Mouse (Mus musculus): ENCODE data around the gene Cdyl. TPM values are rescaled to one million over a fixed set of nuclear protein-coding genes. Genes with fewer than 3 reads are reported as not detected.

The Cdyl gene
- total and polyA plus RNA-seq, 2 experiments from 2014 or later = 2.8 to 8.1 TPM

DNA sequence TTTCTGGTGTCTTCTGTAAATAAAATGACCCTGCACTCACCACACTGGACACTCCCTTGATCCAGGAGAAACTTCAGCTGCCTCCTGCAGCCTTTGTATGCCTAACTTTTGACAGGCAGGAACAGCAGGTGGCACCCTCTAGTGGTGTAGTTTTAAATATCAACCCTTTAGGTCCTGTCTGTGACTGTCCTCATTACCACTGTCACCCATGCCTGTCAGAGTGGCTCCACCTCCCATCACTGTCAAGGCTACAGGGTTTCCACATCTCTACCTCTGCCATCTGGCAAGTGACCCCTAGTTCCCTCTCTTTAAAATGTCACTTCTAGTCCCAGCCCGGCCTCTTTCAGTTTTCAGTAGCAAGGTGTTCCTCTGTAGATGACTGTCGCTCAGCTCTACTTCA, 123.3 kb downstream of the Cdyl start:
- 0 out of 2 replicates have a peak, but pooled peaks have one; percentile 34 for ATAC-seq (ENCODE audit: low FRiP score)
- H3K9ac ChIP-seq (replicated peaks; ENCODE audit: low read length, poor library complexity, severe bottlenecking) = no peak overlapping the region
- H3K4me2 ChIP-seq (ENCODE audit: low read depth, low read length, poor library complexity, severe bottlenecking) = no peak overlapping the region
- TF ChIP-seq CTCF (IDR thresholded peaks at IDR 0.05) = peak; percentile 68
- 96% methylated on average over 2 of the region's 2 CpGs for WGBS
- no peaks in the 10 kb centered on the region for H3K9me3 ChIP-seq (ENCODE audit: low read length)
- H3K4me1 ChIP-seq (ENCODE audit: insufficient read depth, low read length) = no peaks in the 10 kb centered on the region
- H3K27me3 ChIP-seq (ENCODE audit: insufficient read depth, low read length) = no peaks in the 10 kb centered on the region
- no peak overlapping the region for H3K27ac ChIP-seq (ENCODE audit: low read depth, low read length)
- H3K36me3 ChIP-seq (ENCODE audit: insufficient read depth, low read length) = no peaks in the 10 kb centered on the region
- peak; percentile 63 for DNase-seq (ENCODE audit: low spot score)
- H3K4me3 ChIP-seq (ENCODE audit: low read depth, low read length) = no peak overlapping the region

- H3K4me2 ChIP-seq (ENCODE audit: low read depth, low read length, poor library complexity, severe bottlenecking) = no peak overlapping the region
- ATAC-seq (ENCODE audit: low FRiP score) (no peak), DNase-seq (ENCODE audit: low spot score) (no peak)
- no peaks in the 10 kb centered on the region for H3K9me3 ChIP-seq (ENCODE audit: low read length)
- H3K4me3 ChIP-seq (ENCODE audit: low read depth, low read length) = no peak overlapping the region
- H3K27ac ChIP-seq (ENCODE audit: low read depth, low read length) = no peak overlapping the region
- no peak for TF ChIP-seq CTCF (IDR thresholded peaks at IDR 0.05)
- H3K4me1 ChIP-seq (ENCODE audit: insufficient read depth, low read length) = no peaks in the 10 kb centered on the region
- H3K27me3 ChIP-seq (ENCODE audit: insufficient read depth, low read length) = no peaks in the 10 kb centered on the region
- 87% methylated on average over 6 of the region's 6 CpGs for WGBS
- H3K36me3 ChIP-seq (ENCODE audit: insufficient read depth, low read length) = no peaks in the 10 kb centered on the region
- no peak overlapping the region for H3K9ac ChIP-seq (replicated peaks; ENCODE audit: low read length, poor library complexity, severe bottlenecking)
Measured at GRCm38 (mm10) chr13:35783576-35783975, 123.9 kb downstream of the Cdyl start.

DNA sequence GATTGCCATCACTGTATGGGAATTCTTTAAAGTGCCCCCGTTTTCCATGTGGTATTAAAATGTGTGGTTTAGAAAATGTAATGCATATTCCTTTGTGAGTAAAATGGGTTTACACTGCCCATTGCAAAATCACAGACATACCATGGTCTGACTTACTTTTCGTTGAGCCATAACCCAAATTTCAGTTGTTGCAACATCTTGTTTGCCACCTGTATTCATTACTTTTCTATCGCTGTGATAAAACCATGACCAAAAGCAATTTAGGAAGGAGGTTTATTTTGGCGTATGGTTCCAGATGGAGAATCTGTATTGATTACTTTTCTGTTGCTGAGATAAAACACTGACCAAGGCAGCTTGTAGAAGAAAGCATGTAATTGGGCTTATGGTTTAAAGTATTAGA, 124.6 kb downstream of the Cdyl start:
- no peaks in the 10 kb centered on the region for H3K36me3 ChIP-seq (ENCODE audit: insufficient read depth, low read length)
- H3K9ac ChIP-seq (replicated peaks; ENCODE audit: low read length, poor library complexity, severe bottlenecking) = no peak overlapping the region
- H3K4me3 ChIP-seq (ENCODE audit: low read depth, low read length) = no peak overlapping the region
- no peak for DNase-seq (ENCODE audit: low spot score)
- no peaks in the 10 kb centered on the region for H3K27me3 ChIP-seq (ENCODE audit: insufficient read depth, low read length)
- no peak overlapping the region for H3K27ac ChIP-seq (ENCODE audit: low read depth, low read length)
- TF ChIP-seq CTCF (IDR thresholded peaks at IDR 0.05) = no peak
- ATAC-seq (ENCODE audit: low FRiP score) = no peak
- H3K4me2 ChIP-seq (ENCODE audit: low read depth, low read length, poor library complexity, severe bottlenecking) = no peak overlapping the region
- WGBS = 83% methylated on average over 4 of the region's 4 CpGs
- no peaks in the 10 kb centered on the region for H3K4me1 ChIP-seq (ENCODE audit: insufficient read depth, low read length)
- H3K9me3 ChIP-seq (ENCODE audit: low read length) = no peaks in the 10 kb centered on the region

- DNase-seq (ENCODE audit: low spot score) = no peak
- Histone ChIP-seq H3K27me3 (ENCODE audit: insufficient read depth, low read length) (no peaks in the 10 kb centered on the region), H3K4me3 (ENCODE audit: low read depth, low read length) (no peak overlapping the region), H3K4me2 (ENCODE audit: low read depth, low read length, poor library complexity, severe bottlenecking) (no peak overlapping the region), H3K9ac (replicated peaks; ENCODE audit: low read length, poor library complexity, severe bottlenecking) (no peak overlapping the region), H3K27ac (ENCODE audit: low read depth, low read length) (no peak overlapping the region), H3K36me3 (ENCODE audit: insufficient read depth, low read length) (no peaks in the 10 kb centered on the region), H3K4me1 (ENCODE audit: insufficient read depth, low read length) (no peaks in the 10 kb centered on the region), H3K9me3 (ENCODE audit: low read length) (no peaks in the 10 kb centered on the region)
- no peak for ATAC-seq (ENCODE audit: low FRiP score)
- TF ChIP-seq CTCF (IDR thresholded peaks at IDR 0.05) = no peak
- WGBS = 65% methylated on average over 5 of the region's 5 CpGs
Measured at GRCm38 (mm10) chr13:35785330-35785939, 125.8 kb downstream of the Cdyl start.

DNA sequence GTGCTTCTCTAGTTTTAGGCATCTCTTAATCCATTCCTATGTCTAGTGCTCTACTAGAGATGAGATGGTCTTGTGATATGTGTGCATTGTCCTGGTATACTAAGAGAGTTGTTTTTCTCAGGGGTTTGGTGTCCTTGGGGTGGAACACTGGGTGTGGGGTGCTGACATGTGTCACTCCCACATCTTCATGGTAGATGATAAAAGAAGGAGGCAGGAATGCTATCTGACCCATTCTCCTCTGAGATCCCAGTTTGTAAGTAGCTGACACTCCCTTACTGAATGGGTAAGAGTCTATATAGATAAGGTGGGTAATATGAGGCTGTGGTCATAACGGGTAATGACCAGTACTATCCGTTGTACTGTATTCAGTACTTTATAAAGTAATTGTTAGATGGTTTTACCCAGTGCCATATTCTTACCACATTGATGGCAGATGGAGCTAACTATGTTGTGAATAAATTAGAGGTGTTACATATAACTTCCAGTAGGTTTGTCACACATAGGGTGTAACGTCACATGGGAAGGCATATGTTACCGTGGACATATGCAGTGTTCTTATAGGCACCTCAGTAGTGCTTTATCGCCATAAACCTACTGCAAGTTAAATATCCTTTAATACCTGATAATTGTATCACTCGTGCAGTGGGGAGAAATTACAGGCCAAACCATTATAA, 127.2 kb downstream of the Cdyl start:
- H3K9me3 ChIP-seq (ENCODE audit: low read length) = no peaks in the 10 kb centered on the region
- H3K4me1 ChIP-seq (ENCODE audit: insufficient read depth, low read length) = no peaks in the 10 kb centered on the region
- H3K36me3 ChIP-seq (ENCODE audit: insufficient read depth, low read length) = no peaks in the 10 kb centered on the region
- no peak overlapping the region for H3K4me2 ChIP-seq (ENCODE audit: low read depth, low read length, poor library complexity, severe bottlenecking)
- no peak overlapping the region for H3K9ac ChIP-seq (replicated peaks; ENCODE audit: low read length, poor library complexity, severe bottlenecking)
- TF ChIP-seq CTCF (IDR thresholded peaks at IDR 0.05) = no peak
- H3K4me3 ChIP-seq (ENCODE audit: low read depth, low read length) = no peak overlapping the region
- DNase-seq (ENCODE audit: low spot score) (no peak), ATAC-seq (ENCODE audit: low FRiP score) (no peak)
- H3K27ac ChIP-seq (ENCODE audit: low read depth, low read length) = no peak overlapping the region
- no peaks in the 10 kb centered on the region for H3K27me3 ChIP-seq (ENCODE audit: insufficient read depth, low read length)
- 96% methylated on average over 6 of the region's 6 CpGs for WGBS

DNA sequence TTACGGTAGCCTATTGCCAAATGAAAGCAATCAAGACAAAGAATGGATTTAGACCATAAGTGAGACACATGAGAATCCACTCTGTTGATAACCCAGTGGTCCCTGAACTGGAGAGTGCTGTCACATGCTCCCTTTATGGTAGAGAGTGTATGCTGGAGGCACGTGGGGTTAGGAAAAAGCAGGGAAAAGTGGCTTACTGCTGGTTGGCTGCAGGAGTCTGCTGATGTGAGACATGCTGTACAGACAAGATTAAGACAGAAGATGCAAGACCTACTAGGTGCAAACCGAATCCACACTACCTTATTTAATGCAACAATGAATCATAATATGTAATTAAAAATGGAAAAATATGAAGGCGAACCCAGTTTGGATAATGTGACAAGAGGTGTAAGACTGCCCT, 129.9 kb downstream of the Cdyl start:
- Histone ChIP-seq H3K9ac (replicated peaks; ENCODE audit: low read length, poor library complexity, severe bottlenecking) (no peak overlapping the region), H3K9me3 (ENCODE audit: low read length) (no peaks in the 10 kb centered on the region), H3K27me3 (ENCODE audit: insufficient read depth, low read length) (no peaks in the 10 kb centered on the region), H3K4me2 (ENCODE audit: low read depth, low read length, poor library complexity, severe bottlenecking) (no peak overlapping the region), H3K27ac (ENCODE audit: low read depth, low read length) (no peak overlapping the region), H3K36me3 (ENCODE audit: insufficient read depth, low read length) (no peaks in the 10 kb centered on the region), H3K4me1 (ENCODE audit: insufficient read depth, low read length) (no peaks in the 10 kb centered on the region), H3K4me3 (ENCODE audit: low read depth, low read length) (no peak overlapping the region)
- WGBS = 83% methylated on average over 4 of the region's 4 CpGs
- DNase-seq (ENCODE audit: low spot score) = no peak
- ATAC-seq (ENCODE audit: low FRiP score) = no peak
- TF ChIP-seq CTCF (IDR thresholded peaks at IDR 0.05) = no peak

All from midbrain, postnatal 0 days (tissue).